Mouse (Mus musculus): ENCODE data around the gene Tnfaip3. TPM values are rescaled to one million over a fixed set of nuclear protein-coding genes. Genes with fewer than 3 reads are reported as not detected.

Gene Tnfaip3
- polyA plus RNA-seq, 1 experiment from 2014 or later, result 4.0 TPM

GRCm38 (mm10) chr10:18959777-18960492, 55.5 kb downstream of the Tnfaip3 start:
- 54% methylated on average over 14 of the region's 14 CpGs for WGBS
- no peaks in the 10 kb centered on the region for H3K36me3 ChIP-seq (ENCODE audit: control insufficient read depth, insufficient read depth)
- no peaks in the 10 kb centered on the region for H3K9me3 ChIP-seq (replicated peaks; ENCODE audit: control insufficient read depth, low read length)
- no peak overlapping the region for H3K4me2 ChIP-seq (ENCODE audit: low read depth, low read length)
- no peak overlapping the region for H3K9ac ChIP-seq (ENCODE audit: low read length)
- H3K27me3 ChIP-seq (ENCODE audit: control insufficient read depth, insufficient read depth, low read length), result no peaks in the 10 kb centered on the region
- H3K27ac ChIP-seq (ENCODE audit: low read length), result no peak overlapping the region
- no peak overlapping the region for H3K4me3 ChIP-seq (ENCODE audit: low read length)
- H3K4me1 ChIP-seq (ENCODE audit: control insufficient read depth, insufficient read depth, low read length), result no peaks in the 10 kb centered on the region
- ATAC-seq (replicated peaks; ENCODE audit: extremely low read depth, insufficient read depth, low FRiP score), result no peak

- Histone ChIP-seq H3K4me3 (ENCODE audit: low read length) (no peak overlapping the region), H3K9ac (ENCODE audit: low read length) (no peak overlapping the region), H3K36me3 (ENCODE audit: control insufficient read depth, insufficient read depth) (no peaks in the 10 kb centered on the region), H3K27me3 (ENCODE audit: control insufficient read depth, insufficient read depth, low read length) (no peaks in the 10 kb centered on the region), H3K4me2 (ENCODE audit: low read depth, low read length) (no peak overlapping the region), H3K9me3 (replicated peaks; ENCODE audit: control insufficient read depth, low read length) (no peaks in the 10 kb centered on the region), H3K4me1 (ENCODE audit: control insufficient read depth, insufficient read depth, low read length) (no peaks in the 10 kb centered on the region), H3K27ac (ENCODE audit: low read length) (no peak overlapping the region)
- 4% methylated on average over 1 of the region's 1 CpGs for WGBS
- ATAC-seq (replicated peaks; ENCODE audit: extremely low read depth, insufficient read depth, low FRiP score), result no peak
Measured at GRCm38 (mm10) chr10:18953706-18954071, 61.8 kb downstream of the Tnfaip3 start.

- Histone ChIP-seq H3K4me1 (ENCODE audit: control insufficient read depth, insufficient read depth, low read length) (no peaks in the 10 kb centered on the region), H3K9ac (ENCODE audit: low read length) (no peak overlapping the region), H3K27me3 (ENCODE audit: control insufficient read depth, insufficient read depth, low read length) (no peaks in the 10 kb centered on the region), H3K36me3 (ENCODE audit: control insufficient read depth, insufficient read depth) (no peaks in the 10 kb centered on the region), H3K4me2 (ENCODE audit: low read depth, low read length) (no peak overlapping the region), H3K9me3 (replicated peaks; ENCODE audit: control insufficient read depth, low read length) (no peaks in the 10 kb centered on the region), H3K27ac (ENCODE audit: low read length) (no peak overlapping the region), H3K4me3 (ENCODE audit: low read length) (no peak overlapping the region)
- peak; percentile 55; the same call in 1 of the 2 replicates for ATAC-seq (replicated peaks; ENCODE audit: extremely low read depth, insufficient read depth, low FRiP score)
Measured at GRCm38 (mm10) chr10:18953011-18953705, 62.3 kb downstream of the Tnfaip3 start.

Other genes with a start within 250 kb of the Tnfaip3 start
- gene Gm4922, start 228.9 kb downstream of the Tnfaip3 start, polyA plus RNA-seq (2015; fragmentation: Nextera tagmentation; extraction: Ambion mirVana), result 0.09 TPM in 1 of 2 replicates, not detected in the other
- gene Perp, start 170.6 kb downstream of the Tnfaip3 start, polyA plus RNA-seq (2015; fragmentation: Nextera tagmentation; extraction: Ambion mirVana), result 218 and 248 TPM in 2 replicates

Data from heart, embryonic 16.5 days (tissue).